Mouse (Mus musculus): ENCODE measurements at regions not wholly inside any gene's neighbourhood (a gene's known extent, or its start where the extent isn't known, plus 50 kb on each side); places are given as distances from the start of the nearest gene placed in this dataset.
A peak's percentile ranks its signal among the peaks of the same experiment; 100 is the strongest.

GRCm38 (mm10) chr2:171800511-171801268 lies 242.6 kb downstream of the Cbln4 start:
- no peak for DNase-seq

- no peak for DNase-seq
Measured at GRCm38 (mm10) chr2:171799351-171799750, 243.9 kb downstream of the Cbln4 start.

- no peak for DNase-seq
Measured at GRCm38 (mm10) chr2:171790686-171791085, 252.6 kb downstream of the Cbln4 start.

GRCm38 (mm10) chr2:171766193-171766930 lies 276.9 kb downstream of the Cbln4 start:
- DNase-seq: no peak

- DNase-seq: no peak
Measured at GRCm38 (mm10) chr2:171765071-171765470, 278.2 kb downstream of the Cbln4 start.

GRCm38 (mm10) chr2:171753502-171753901 lies 289.8 kb downstream of the Cbln4 start:
- no peak for DNase-seq

GRCm38 (mm10) chr2:171747162-171747561 lies 296.1 kb downstream of the Cbln4 start:
- DNase-seq: no peak

- DNase-seq: no peak
Measured at GRCm38 (mm10) chr2:171743111-171743510, 300.2 kb downstream of the Cbln4 start.

GRCm38 (mm10) chr2:171742706-171743105 lies 300.6 kb downstream of the Cbln4 start:
- DNase-seq: no peak

- no peak for DNase-seq
Measured at GRCm38 (mm10) chr2:171737761-171738160, 305.5 kb downstream of the Cbln4 start.

- no peak for DNase-seq
Measured at GRCm38 (mm10) chr2:171735061-171735490, 308.2 kb downstream of the Cbln4 start.

- DNase-seq: peak; percentile 7
Measured at GRCm38 (mm10) chr2:171734634-171734987, 308.7 kb downstream of the Cbln4 start.

GRCm38 (mm10) chr2:171733965-171734633 lies 309.2 kb downstream of the Cbln4 start:
- no peak for DNase-seq

GRCm38 (mm10) chr2:171719269-171719668 lies 324.0 kb downstream of the Cbln4 start:
- DNase-seq: no peak

- DNase-seq: no peak
Measured at GRCm38 (mm10) chr2:171718855-171719254, 324.4 kb downstream of the Cbln4 start.

- no peak for DNase-seq
Measured at GRCm38 (mm10) chr2:171712816-171713570, 330.3 kb downstream of the Cbln4 start.

GRCm38 (mm10) chr2:171693526-171693925 lies 349.7 kb downstream of the Cbln4 start:
- no peak for DNase-seq

- DNase-seq: no peak
Measured at GRCm38 (mm10) chr2:171690781-171691180, 352.5 kb downstream of the Cbln4 start.

- DNase-seq: no peak
Measured at GRCm38 (mm10) chr2:171689102-171689501, 354.2 kb downstream of the Cbln4 start.

- DNase-seq: no peak
Measured at GRCm38 (mm10) chr2:171677998-171678397, 365.3 kb downstream of the Cbln4 start.

GRCm38 (mm10) chr2:171677128-171677527 lies 366.1 kb downstream of the Cbln4 start:
- DNase-seq: no peak

GRCm38 (mm10) chr2:171676083-171676482 lies 367.2 kb downstream of the Cbln4 start:
- no peak for DNase-seq

- no peak for DNase-seq
Measured at GRCm38 (mm10) chr2:171675411-171675810, 367.9 kb downstream of the Cbln4 start.
